Mouse (Mus musculus) myocyte (in vitro differentiated cells): ENCODE measurements at regions not wholly inside any gene's neighbourhood (a gene's known extent, or its start where the extent isn't known, plus 50 kb on each side); places are given as distances from the start of the nearest gene placed in this dataset.

Experiments used
- CEBPB ChIP-seq: IDR thresholded peaks from 2 replicates; pipeline ENCODE4 v1.6.1; 2011; ENCODE audit warnings: mild to moderate bottlenecking, moderate library complexity; ENCODE audit not compliant: poor library complexity, insufficient read depth, severe bottlenecking
- E2F4 ChIP-seq: IDR thresholded peaks from one replicate; pipeline ENCODE4 v1.6.1; 2011; ENCODE audit warnings: mild to moderate bottlenecking, control low read depth, moderate library complexity; ENCODE audit not compliant: insufficient read depth
- POLR2A ChIP-seq: IDR thresholded peaks from one replicate; pipeline ENCODE4 v1.6.1; 2011; ENCODE audit warnings: low read depth, mild to moderate bottlenecking, control low read depth, moderate library complexity; ENCODE audit not compliant: insufficient read length
- POLR2AphosphoS2 ChIP-seq: IDR thresholded peaks from one replicate; pipeline ENCODE4 v1.6.1; 2011; ENCODE audit warnings: low read depth, control low read depth; ENCODE audit not compliant: insufficient read length
- SRF ChIP-seq: IDR thresholded peaks from one replicate; pipeline ENCODE4 v1.6.1; 2011; ENCODE audit warnings: low read depth; ENCODE audit not compliant: control insufficient read depth, insufficient read length
- TCF12 ChIP-seq: IDR thresholded peaks from one replicate; pipeline ENCODE4 v1.6.1; 2011; ENCODE audit warnings: mild to moderate bottlenecking, control low read depth; ENCODE audit not compliant: poor library complexity, insufficient read depth, severe bottlenecking
- TCF3 ChIP-seq: IDR thresholded peaks from one replicate; pipeline ENCODE4 v1.6.1; 2011; ENCODE audit warnings: low read depth, control low read depth; ENCODE audit not compliant: insufficient read length

DNA sequence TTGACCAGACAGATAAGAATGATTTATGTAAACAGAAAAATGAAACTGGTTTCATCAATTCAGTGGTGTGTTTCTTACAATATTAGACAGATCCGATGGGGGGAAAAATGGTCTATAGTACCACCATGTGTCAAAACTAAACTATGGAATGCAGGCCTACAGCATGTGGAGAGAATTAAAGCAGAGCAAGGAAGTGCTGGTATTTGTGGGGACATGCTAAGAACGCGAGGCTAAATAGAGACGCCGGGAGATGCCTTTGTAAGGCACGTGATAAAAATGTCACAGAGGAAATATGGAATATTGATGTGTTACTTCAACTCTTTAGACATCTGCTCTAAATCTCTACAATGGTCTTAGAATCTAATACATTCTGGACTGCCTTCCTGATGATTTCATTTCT, 60.0 kb upstream of the Ndufb4 start:
- TF ChIP-seq POLR2A (no peak), POLR2AphosphoS2 (no peak), E2F4 (no peak), TCF12 (no peak), CEBPB (no peak), TCF3 (no peak), SRF (no peak)
